Comparison of ENCODE assay signal across 14 mouse cellular contexts in genomic region chr8:84008362-84008761, GRCm38 (mm10). TPM values are rescaled to one million over a fixed set of nuclear protein-coding genes. Genes with fewer than 3 reads are reported as not detected.
DNase-seq lines count a peak whose midpoint lies in the region; ATAC-seq and TF ChIP-seq lines count a peak whose summit lies in the region.
"Had no signal": no experiment of that assay in that cellular context is flagged by ENCODE, and none has a peak within 500 bp of the region (broad histone marks: within the 10 kb centered on the region; RNA-seq: fewer than 3 reads in every experiment).

No protein-coding gene starts in this region.

- H3K4me1 ChIP-seq in heart, postnatal 0 days (ENCODE audit: control insufficient read depth, insufficient read depth): peaks cover 27% of the 10 kb centered on the region
- peaks cover 5% of the 10 kb centered on the region for H3K4me1 ChIP-seq in lung, adult 2 months (ENCODE audit: control insufficient read depth, insufficient read depth, low read length)

- no peak for TF ChIP-seq POLR2A in lung, adult 2 months (IDR thresholded peaks at IDR 0.05; ENCODE audit: borderline replicate concordance, extremely low read depth, low read depth, low read length)

- H3K27me3 ChIP-seq in heart, postnatal 0 days (ENCODE audit: control insufficient read depth, insufficient read depth, low read length): peaks cover 34% of the 10 kb centered on the region

- peak; percentile 42 for TF ChIP-seq CTCF in heart, postnatal 0 days (IDR thresholded peaks at IDR 0.05; ENCODE audit: low read depth)
- TF ChIP-seq CTCF in lung, adult 2 months (IDR thresholded peaks at IDR 0.05; ENCODE audit: insufficient read depth, low read length): peak; percentile 46; the same call in 1 of the 2 replicates

- DNase-seq in heart, postnatal 0 days (ENCODE audit: low spot score): no peak
- DNase-seq in heart, postnatal 25 days (ENCODE audit: low spot score): no peak
- DNase-seq in lung, adult 2 months: no peak
- no peak for DNase-seq in lung, postnatal 14 days
- DNase-seq in NIH3T3 (ENCODE audit: low read depth): peak; percentile 59
- peak; percentile 63 for DNase-seq in retina, embryonic 14.5 days (ENCODE audit: low spot score)
- no peak for DNase-seq in layer of hippocampus, adult 8-10 months (ENCODE audit: low spot score in 2 of 2)
- DNase-seq in heart, postnatal 14 days: no peak
- DNase-seq: cerebellum, postnatal 25 days; kidney, postnatal 14 days; liver, embryonic 13.5 days had no signal

- intact Hi-C loops in heart, postnatal 25 days (cut with DNase I): loop anchor here (5.0 kb wide), 1 partner anchor 264 kb away; the partner anchor contains the start of gene Ccdc130
- intact Hi-C loops in heart, postnatal 14 days (cut with DNase I): no loop called here

- H3K4me3 ChIP-seq in heart, postnatal 0 days (ENCODE audit: low read depth, low read length): no peak overlapping the region
- H3K4me3 ChIP-seq in lung, adult 2 months (replicated peaks; ENCODE audit: extremely low read depth, low read depth, low read length): no peak overlapping the region
- H3K4me3 ChIP-seq: liver, embryonic 13.5 days; megakaryocyte, embryonic 14.5 days had no signal

- H3K27ac ChIP-seq in heart, postnatal 0 days (ENCODE audit: low read depth): no peak overlapping the region
- H3K27ac ChIP-seq: hindbrain, embryonic 14.5 days; liver, embryonic 13.5 days had no signal

- no peaks in the 10 kb centered on the region for H3K9me3 ChIP-seq in heart, postnatal 0 days (replicated peaks; ENCODE audit: control insufficient read depth, low read length)
- H3K9me3 ChIP-seq: liver, embryonic 13.5 days; megakaryocyte, embryonic 14.5 days had no signal

- TF ChIP-seq EP300 in heart, postnatal 0 days (IDR thresholded peaks at IDR 0.05; ENCODE audit: low read depth): no peak

- H3K9ac ChIP-seq in heart, postnatal 0 days (replicated peaks; ENCODE audit: low read depth, low read length): no peak overlapping the region
- H3K9ac ChIP-seq: hindbrain, embryonic 14.5 days; liver, embryonic 13.5 days had no signal

- 31% methylated on average over 7 of the region's 7 CpGs for WGBS in heart, postnatal 0 days
- WGBS in lung, adult 2 months: 47% methylated on average over 7 of the region's 7 CpGs

- no peaks in the 10 kb centered on the region for H3K36me3 ChIP-seq in heart, postnatal 0 days (replicated peaks; ENCODE audit: control insufficient read depth, insufficient read depth, low read length)

- no peak for ATAC-seq in heart, postnatal 0 days (ENCODE audit: insufficient read depth, low read depth)
- ATAC-seq: CD4-positive, CD25-positive, alpha-beta regulatory T cell, adult 4 months had no signal

- H3K4me2 ChIP-seq in heart, postnatal 0 days (ENCODE audit: low read depth, low read length): no peak overlapping the region
- H3K4me2 ChIP-seq: hindbrain, embryonic 14.5 days; liver, embryonic 13.5 days had no signal

RNA-seq across cellular contexts. Expression of gene 2210011C24Rik, which starts 3.6 kb away (rescaled TPM):
- 17.8 TPM in 1 of 2 replicates, not detected in the other for total RNA-seq in heart, postnatal 0 days (2014; rRNA removed; ENCODE audit: low replicate concordance)
- 0.48 and 0.88 TPM in 2 replicates for polyA plus RNA-seq in heart, postnatal 0 days (2015; fragmentation: Nextera tagmentation; extraction: Ambion mirVana)
- 1 to 10 TPM; 2.8 to 3.1 TPM for total RNA-seq in heart, postnatal 25 days (2021)
- 29.5 and 57.0 TPM in 2 replicates for polyA plus RNA-seq in lung, adult 2 months (2012; rRNA removed)
- total RNA-seq in layer of hippocampus, adult 8-10 months (2022): 1 to 10 TPM; 1.0 to 2.3 (median 1.5) TPM
- total RNA-seq in heart, postnatal 14 days (2021): 1 to 10 TPM; 1.8 to 2.3 TPM
- polyA plus RNA-seq: CD4-positive, CD25-positive, alpha-beta regulatory T cell, adult 4 months; liver, embryonic 13.5 days had no signal

RNA-seq across cellular contexts. Expression of gene 1700067K01Rik, which starts 7.1 kb away (rescaled TPM):
- not detected in 2 replicates for total RNA-seq in heart, postnatal 0 days (2014; rRNA removed; ENCODE audit: low replicate concordance)
- polyA plus RNA-seq in heart, postnatal 0 days (2015; fragmentation: Nextera tagmentation; extraction: Ambion mirVana): 0.96 and 1.3 TPM in 2 replicates
- total RNA-seq in heart, postnatal 25 days (2021): under 1 TPM in 1 of 2 experiments, not detected in 1; 0.26 TPM
- 0.35 and 0.36 TPM in 2 replicates for polyA plus RNA-seq in lung, adult 2 months (2012; rRNA removed)
- under 1 TPM in 1 of 4 experiments, not detected in 3; 0.39 TPM for total RNA-seq in layer of hippocampus, adult 8-10 months (2022)
- under 1 TPM; 0.33 to 0.80 TPM for total RNA-seq in heart, postnatal 14 days (2021)
- polyA plus RNA-seq: CD4-positive, CD25-positive, alpha-beta regulatory T cell, adult 4 months had no signal

RNA-seq across cellular contexts. Expression of gene Samd1, which starts 10.9 kb away (rescaled TPM):
- 46.3 and 52.0 TPM in 2 replicates for total RNA-seq in heart, postnatal 0 days (2014; rRNA removed; ENCODE audit: low replicate concordance)
- polyA plus RNA-seq in heart, postnatal 0 days (2015; fragmentation: Nextera tagmentation; extraction: Ambion mirVana): 3.6 and 3.7 TPM in 2 replicates
- 10 to 100 TPM; 27.4 to 30.9 TPM for total RNA-seq in heart, postnatal 25 days (2021)
- 37.0 and 37.9 TPM in 2 replicates for polyA plus RNA-seq in lung, adult 2 months (2012; rRNA removed)
- 10 to 100 TPM; 37.6 to 42.8 (median 40.0) TPM for total RNA-seq in layer of hippocampus, adult 8-10 months (2022)
- 10 to 100 TPM; 28.4 to 32.3 TPM for total RNA-seq in heart, postnatal 14 days (2021)

RNA-seq across cellular contexts. Expression of gene Palm3, which starts 12.9 kb away (rescaled TPM):
- not detected in 2 replicates for total RNA-seq in heart, postnatal 0 days (2014; rRNA removed; ENCODE audit: low replicate concordance)
- polyA plus RNA-seq in heart, postnatal 0 days (2015; fragmentation: Nextera tagmentation; extraction: Ambion mirVana): 0.33 and 0.41 TPM in 2 replicates
- total RNA-seq in heart, postnatal 25 days (2021): under 1 TPM; 0.28 to 0.36 TPM
- polyA plus RNA-seq in lung, adult 2 months (2012; rRNA removed): 0.42 and 0.89 TPM in 2 replicates
- total RNA-seq in layer of hippocampus, adult 8-10 months (2022): 1 to 10 TPM; 3.3 to 5.0 (median 4.2) TPM
- under 1 TPM; 0.26 to 0.27 TPM for total RNA-seq in heart, postnatal 14 days (2021)

RNA-seq across cellular contexts. Expression of gene Il27ra, which starts 34.0 kb away (rescaled TPM):
- 3.9 and 5.6 TPM in 2 replicates for total RNA-seq in heart, postnatal 0 days (2014; rRNA removed; ENCODE audit: low replicate concordance)
- 2.6 and 3.6 TPM in 2 replicates for polyA plus RNA-seq in heart, postnatal 0 days (2015; fragmentation: Nextera tagmentation; extraction: Ambion mirVana)
- total RNA-seq in heart, postnatal 25 days (2021): 1 to 10 TPM; 4.0 to 4.2 TPM
- 7.5 and 8.4 TPM in 2 replicates for polyA plus RNA-seq in lung, adult 2 months (2012; rRNA removed)
- 1 to 10 TPM; 1.5 to 2.7 (median 1.8) TPM for total RNA-seq in layer of hippocampus, adult 8-10 months (2022)
- total RNA-seq in heart, postnatal 14 days (2021): 1 to 10 TPM; 4.2 to 5.8 TPM

Comparison
In these comparisons a context has a peak if more than half of its experiments do, and no peak if none do; other contexts are left out.
1. DNase-seq: peak in NIH3T3 (single experiment) and retina, embryonic 14.5 days (single experiment); none in heart, postnatal 0 days (single experiment), heart, postnatal 25 days (single experiment), lung, adult 2 months (single experiment), lung, postnatal 14 days (single experiment), layer of hippocampus, adult 8-10 months (0 of 2) and heart, postnatal 14 days (0 of 2).